Mouse (Mus musculus) lung, adult 2 months (tissue): ENCODE results near the gene Tmem82.

Source experiments
- CTCF ChIP-seq: fragments of 200-500 bp; IDR thresholded peaks from 2 replicates; pipeline ENCODE4 v1.5.1; 2011; ENCODE audit warnings: mild to moderate bottlenecking, low read length, control low read depth; ENCODE audit not compliant: insufficient read depth
- POLR2A ChIP-seq: fragments of 200-500 bp; IDR thresholded peaks from 2 replicates; pipeline ENCODE4 v1.6.1; 2011; ENCODE audit warnings: low read depth, mild to moderate bottlenecking, control low read depth, low read length, borderline replicate concordance; ENCODE audit errors: extremely low read depth

- TF ChIP-seq POLR2A = no peak
- no peak for TF ChIP-seq CTCF
Observed at GRCm38 (mm10) chr4:141578833-141579232, 39.6 kb downstream of the Tmem82 start.
